Mouse (Mus musculus) fat pad, adult 2 months (tissue): ENCODE results near the gene Cavin3.

Experiments used
- DNase-seq: peaks from one replicate; pipeline ENCODE4 v3.0.0-alpha.2; 2011; ENCODE audit warnings: low read depth, low spot score; ENCODE audit errors: extremely low read depth

Gene Cavin3

GRCm38 (mm10) chr7:105481505-105482411 lies at the start of gene Cavin3:
Gene Cavin3 (minus strand): TSS chr7:105482300.
- no peak for DNase-seq

- DNase-seq: no peak
These were observed 46.0 kb upstream of the Cavin3 start for GRCm38 (mm10) chr7:105528094-105528493.

- DNase-seq: no peak
These were observed 45.3 kb upstream of the Cavin3 start for GRCm38 (mm10) chr7:105527306-105527937.

- no peak for DNase-seq
These were observed 42.1 kb upstream of the Cavin3 start for GRCm38 (mm10) chr7:105524222-105524621.

- DNase-seq: no peak
These were observed 38.1 kb upstream of the Cavin3 start for GRCm38 (mm10) chr7:105520201-105520600.

- no peak for DNase-seq
These were observed 37.7 kb upstream of the Cavin3 start for GRCm38 (mm10) chr7:105519771-105520170.

GRCm38 (mm10) chr7:105519336-105519735 lies 37.2 kb upstream of the Cavin3 start:
- DNase-seq: no peak

- no peak for DNase-seq
These were observed 34.7 kb upstream of the Cavin3 start for GRCm38 (mm10) chr7:105516669-105517360.

- no peak for DNase-seq
These were observed 33.1 kb upstream of the Cavin3 start for GRCm38 (mm10) chr7:105515178-105515577.

- no peak for DNase-seq
These were observed 32.5 kb upstream of the Cavin3 start for GRCm38 (mm10) chr7:105514561-105514960.

- no peak for DNase-seq
These were observed 31.8 kb upstream of the Cavin3 start for GRCm38 (mm10) chr7:105513845-105514291.

- DNase-seq: no peak
These were observed 28.0 kb upstream of the Cavin3 start for GRCm38 (mm10) chr7:105510143-105510542.

- no peak for DNase-seq
These were observed 25.2 kb upstream of the Cavin3 start for GRCm38 (mm10) chr7:105507257-105507656.

- DNase-seq: no peak
These were observed 19.9 kb upstream of the Cavin3 start for GRCm38 (mm10) chr7:105501984-105502383.

GRCm38 (mm10) chr7:105499676-105500075 lies 17.6 kb upstream of the Cavin3 start:
- no peak for DNase-seq

- no peak for DNase-seq
These were observed 16.9 kb upstream of the Cavin3 start for GRCm38 (mm10) chr7:105498854-105499492.

- DNase-seq: no peak
These were observed 15.8 kb upstream of the Cavin3 start for GRCm38 (mm10) chr7:105497881-105498280.

GRCm38 (mm10) chr7:105487104-105487876 lies 5.2 kb upstream of the Cavin3 start:
- no peak for DNase-seq

- DNase-seq: no peak
These were observed 2.9 kb upstream of the Cavin3 start for GRCm38 (mm10) chr7:105485029-105485428.

GRCm38 (mm10) chr7:105482426-105482825 lies 326 bp upstream of the Cavin3 start:
- no peak for DNase-seq
